Mouse (Mus musculus): ENCODE data around the gene Mrpl50. TPM values are rescaled to one million over a fixed set of nuclear protein-coding genes. Genes with fewer than 3 reads are reported as not detected.

Gene Mrpl50
- polyA plus RNA-seq, 1 experiment from 2014 or later, result 95.7 TPM

GRCm38 (mm10) chr4:49478118-49478877 lies 42.6 kb downstream of the Mrpl50 start:
- WGBS, result 17% methylated on average over 19 of the region's 19 CpGs
- Histone ChIP-seq H3K4me2 (replicated peaks; ENCODE audit: low read depth, low read length) (peak overlapping the region; percentile 48), H3K27ac (ENCODE audit: low read length) (no peak overlapping the region), H3K27me3 (ENCODE audit: insufficient read depth, low read length) (no peaks in the 10 kb centered on the region; the same call in 1 of the 2 replicates), H3K9ac (replicated peaks; ENCODE audit: low read length) (no peak overlapping the region), H3K9me3 (ENCODE audit: low read length) (no peaks in the 10 kb centered on the region), H3K4me3 (ENCODE audit: low read length) (peak overlapping the region; percentile 26), H3K36me3 (ENCODE audit: insufficient read depth, low read length) (no peaks in the 10 kb centered on the region), H3K4me1 (ENCODE audit: insufficient read depth, low read length) (peaks cover 4% of the 10 kb centered on the region; the same call in 1 of the 2 replicates)
- ATAC-seq (ENCODE audit: low FRiP score, low TSS enrichment), result peak; percentile 78

GRCm38 (mm10) chr4:49474583-49474982 lies 46.3 kb downstream of the Mrpl50 start:
- H3K36me3 ChIP-seq (ENCODE audit: insufficient read depth, low read length), result no peaks in the 10 kb centered on the region
- no peaks in the 10 kb centered on the region for H3K9me3 ChIP-seq (ENCODE audit: low read length)
- no peak overlapping the region for H3K27ac ChIP-seq (ENCODE audit: low read length)
- H3K27me3 ChIP-seq (ENCODE audit: insufficient read depth, low read length), result no peaks in the 10 kb centered on the region
- H3K4me1 ChIP-seq (ENCODE audit: insufficient read depth, low read length), result peaks cover 4% of the 10 kb centered on the region; the same call in 1 of the 2 replicates
- H3K9ac ChIP-seq (replicated peaks; ENCODE audit: low read length), result no peak overlapping the region
- ATAC-seq (ENCODE audit: low FRiP score, low TSS enrichment), result no peak
- no peak overlapping the region for H3K4me2 ChIP-seq (replicated peaks; ENCODE audit: low read depth, low read length)
- no peak overlapping the region for H3K4me3 ChIP-seq (ENCODE audit: low read length)

- Histone ChIP-seq H3K9me3 (ENCODE audit: low read length) (no peaks in the 10 kb centered on the region), H3K4me2 (replicated peaks; ENCODE audit: low read depth, low read length) (no peak within 1 kb of the TSS), H3K36me3 (ENCODE audit: insufficient read depth, low read length) (no peaks in the 10 kb centered on the region), H3K9ac (replicated peaks; ENCODE audit: low read length) (no peak within 1 kb of the TSS), H3K27ac (ENCODE audit: low read length) (no peak within 1 kb of the TSS), H3K27me3 (ENCODE audit: insufficient read depth, low read length) (no peaks in the 10 kb centered on the region), H3K4me1 (ENCODE audit: insufficient read depth, low read length) (peaks cover 4% of the 10 kb centered on the region; the same call in 1 of the 2 replicates), H3K4me3 (ENCODE audit: low read length) (no peak within 1 kb of the TSS)
- 46% methylated on average over 3 of the region's 3 CpGs for WGBS
- ATAC-seq (ENCODE audit: low FRiP score, low TSS enrichment), result peak; percentile 59; the same call in 1 of the 2 replicates
Measured at GRCm38 (mm10) chr4:49473435-49474100, 47.3 kb downstream of the Mrpl50 start, which contains the start of gene Acnat1. Gene Acnat1, minus strand, starts transcription at chr4:49473912.

- Histone ChIP-seq H3K9me3 (ENCODE audit: low read length) (no peaks in the 10 kb centered on the region), H3K4me3 (ENCODE audit: low read length) (no peak overlapping the region), H3K4me2 (replicated peaks; ENCODE audit: low read depth, low read length) (no peak overlapping the region), H3K9ac (replicated peaks; ENCODE audit: low read length) (no peak overlapping the region), H3K27ac (ENCODE audit: low read length) (no peak overlapping the region), H3K4me1 (ENCODE audit: insufficient read depth, low read length) (no peaks in the 10 kb centered on the region), H3K36me3 (ENCODE audit: insufficient read depth, low read length) (no peaks in the 10 kb centered on the region), H3K27me3 (ENCODE audit: insufficient read depth, low read length) (no peaks in the 10 kb centered on the region)
- 79% methylated on average over 3 of the region's 3 CpGs for WGBS
- ATAC-seq (ENCODE audit: low FRiP score, low TSS enrichment), result no peak
Measured at GRCm38 (mm10) chr4:49469435-49470151, 51.3 kb downstream of the Mrpl50 start.

GRCm38 (mm10) chr4:49467360-49467759 lies 53.5 kb downstream of the Mrpl50 start:
- WGBS, result 96% methylated on average over 6 of the region's 6 CpGs
- Histone ChIP-seq H3K27ac (ENCODE audit: low read length) (no peak overlapping the region), H3K9ac (replicated peaks; ENCODE audit: low read length) (no peak overlapping the region), H3K4me1 (ENCODE audit: insufficient read depth, low read length) (no peaks in the 10 kb centered on the region), H3K36me3 (ENCODE audit: insufficient read depth, low read length) (no peaks in the 10 kb centered on the region), H3K9me3 (ENCODE audit: low read length) (no peaks in the 10 kb centered on the region), H3K4me2 (replicated peaks; ENCODE audit: low read depth, low read length) (no peak overlapping the region), H3K27me3 (ENCODE audit: insufficient read depth, low read length) (no peaks in the 10 kb centered on the region), H3K4me3 (ENCODE audit: low read length) (no peak overlapping the region)
- ATAC-seq (ENCODE audit: low FRiP score, low TSS enrichment), result no peak

Other genes with a start within 250 kb of the Mrpl50 start
- 2.0 and 2.3 TPM in 2 replicates for gene Acnat2, start 112.9 kb downstream of the Mrpl50 start, polyA plus RNA-seq (2015; fragmentation: Nextera tagmentation; extraction: Ambion mirVana)
- 0.80 and 1.0 TPM in 2 replicates for gene Acnat1, start 47.2 kb downstream of the Mrpl50 start, polyA plus RNA-seq (2015; fragmentation: Nextera tagmentation; extraction: Ambion mirVana)
- 0.12 and 0.22 TPM in 2 replicates for gene Baat, start 14.5 kb downstream of the Mrpl50 start, polyA plus RNA-seq (2015; fragmentation: Nextera tagmentation; extraction: Ambion mirVana)
- 11.1 and 13.0 TPM in 2 replicates for gene Zfp189, start 83 bp upstream of the Mrpl50 start, polyA plus RNA-seq (2015; fragmentation: Nextera tagmentation; extraction: Ambion mirVana)
- gene Aldob, start 28.5 kb upstream of the Mrpl50 start, polyA plus RNA-seq (2015; fragmentation: Nextera tagmentation; extraction: Ambion mirVana), result 421 and 493 TPM in 2 replicates
- 26.0 and 26.6 TPM in 2 replicates for gene Tmem246, start 76.8 kb upstream of the Mrpl50 start, polyA plus RNA-seq (2015; fragmentation: Nextera tagmentation; extraction: Ambion mirVana)
- gene Rnf20, start 110.9 kb upstream of the Mrpl50 start, polyA plus RNA-seq (2015; fragmentation: Nextera tagmentation; extraction: Ambion mirVana), result 40.7 and 42.5 TPM in 2 replicates
- 0.05 TPM in 2 replicates for gene Ppp3r2, start 160.9 kb upstream of the Mrpl50 start, polyA plus RNA-seq (2015; fragmentation: Nextera tagmentation; extraction: Ambion mirVana)